Mouse (Mus musculus) spleen, adult 2 months (tissue): Measurements from ENCODE around the gene Hoxa4.

Source experiments
- CTCF ChIP-seq: fragments of 200-500 bp; IDR thresholded peaks from 2 replicates; pipeline ENCODE4 v1.5.1; 2011; ENCODE audit warnings: mild to moderate bottlenecking, inconsistent platforms; ENCODE audit not compliant: insufficient read depth, insufficient read length, insufficient replicate concordance; ENCODE audit errors: extremely low read depth
- POLR2A ChIP-seq: fragments of 200-500 bp; IDR thresholded peaks from 2 replicates; pipeline ENCODE4 v1.6.1; 2011; ENCODE audit warnings: low read depth, low read length, inconsistent platforms

GRCm38 (mm10) chr6:52230516-52231165 lies 39.1 kb upstream of the Hoxa4 start, which contains the start of gene Hoxa9:
- TF ChIP-seq CTCF (no peak), POLR2A (no peak)
